Mouse (Mus musculus) gastrocnemius, postnatal 4 days (tissue): Measurements from ENCODE around the gene Cdh26. TPM values are rescaled to one million over a fixed set of nuclear protein-coding genes. Genes with fewer than 3 reads are reported as not detected.

Experiments used
- DNase-seq, 2 experiments: peaks; one replicate each; pipeline ENCODE4 v3.0.0; 2021 to 2022; ENCODE audit warnings: low spot score in 2 of 2, mixed read lengths in 2 of 2
- long read RNA-seq, 2 experiments: library from polyadenylated mRNA; stranded (forward); transcript quantifications; one replicate each; pipeline ENCODE4 v2.0.0; 2021
- total RNA-seq, 2 experiments: library from RNA; stranded (reverse); gene quantifications; 2 replicates each; pipeline ENCODE4 v1.2.3; 2021

Gene Cdh26
- not detected for total RNA-seq
- long read RNA-seq, experiment 1, result 0 reads
- long read RNA-seq, experiment 2, result 0 reads

- no peak for DNase-seq
Observed at GRCm38 (mm10) chr2:178430231-178430630, at the start of gene Cdh26. Gene Cdh26, plus strand, starts transcription at chr2:178430531.

GRCm38 (mm10) chr2:178407053-178407815, 23.1 kb upstream of the Cdh26 start, which contains the start of gene Sycp2:
Gene Sycp2, minus strand, starts transcription at chr2:178407685.
- DNase-seq, result no peak

- no peak for DNase-seq
Observed at GRCm38 (mm10) chr2:178409024-178409423, 21.3 kb upstream of the Cdh26 start.

- DNase-seq, result no peak
Observed at GRCm38 (mm10) chr2:178410286-178410685, 20.0 kb upstream of the Cdh26 start.

- DNase-seq, result peak in 1 of 2 experiments; percentile 39
Observed at GRCm38 (mm10) chr2:178412598-178412997, 17.7 kb upstream of the Cdh26 start.

- DNase-seq, result no peak
Observed at GRCm38 (mm10) chr2:178413081-178413480, 17.2 kb upstream of the Cdh26 start.

- DNase-seq, result peak in 1 of 2 experiments; percentile 22
Observed at GRCm38 (mm10) chr2:178413481-178414260, 16.7 kb upstream of the Cdh26 start.

GRCm38 (mm10) chr2:178414261-178415149, 15.8 kb upstream of the Cdh26 start, which contains the start of the genes Ppp1r3d and Fam217b:
Gene Ppp1r3d, minus strand, starts transcription at chr2:178414472.
Gene Fam217b, plus strand, starts transcription at chr2:178414524.
- DNase-seq, result peak; percentile 29 to 61

- DNase-seq, result no peak
Observed at GRCm38 (mm10) chr2:178415150-178415448, 15.2 kb upstream of the Cdh26 start.

- no peak for DNase-seq
Observed at GRCm38 (mm10) chr2:178416427-178416826, 13.9 kb upstream of the Cdh26 start.

- DNase-seq, result no peak
Observed at GRCm38 (mm10) chr2:178416970-178417369, 13.4 kb upstream of the Cdh26 start.

GRCm38 (mm10) chr2:178420576-178420975, 9.8 kb upstream of the Cdh26 start:
- no peak for DNase-seq

- DNase-seq, result no peak
Observed at GRCm38 (mm10) chr2:178421603-178422002, 8.7 kb upstream of the Cdh26 start.

GRCm38 (mm10) chr2:178422186-178422585, 8.1 kb upstream of the Cdh26 start:
- peak in 1 of 2 experiments; percentile 0 for DNase-seq

- no peak for DNase-seq
Observed at GRCm38 (mm10) chr2:178423223-178423622, 7.1 kb upstream of the Cdh26 start.

- peak in 1 of 2 experiments; percentile 14 for DNase-seq
Observed at GRCm38 (mm10) chr2:178426229-178426628, 4.1 kb upstream of the Cdh26 start.

GRCm38 (mm10) chr2:178427181-178427580, 3.1 kb upstream of the Cdh26 start:
- no peak for DNase-seq

GRCm38 (mm10) chr2:178428183-178428582, 2.1 kb upstream of the Cdh26 start:
- DNase-seq, result no peak

- DNase-seq, result no peak
Observed at GRCm38 (mm10) chr2:178428676-178429075, 1.7 kb upstream of the Cdh26 start.

- no peak for DNase-seq
Observed at GRCm38 (mm10) chr2:178429426-178429825, 905 bp upstream of the Cdh26 start.

- no peak for DNase-seq
Observed at GRCm38 (mm10) chr2:178433495-178433894, 3.2 kb downstream of the Cdh26 start.
